Mouse (Mus musculus): ENCODE data around the gene 8030474K03Rik.
"Not testable (repeated sequence)": the region's sequence is repeated elsewhere in the genome, so short reads cannot be mapped to it uniquely, and the experiment has no call there.

8030474K03Rik gene

GRCm38 (mm10) chrX:101794342-101794741, at the start of gene 8030474K03Rik, which contains the start of gene Gm4779:
8030474K03Rik (plus strand) TSS chrX:101794656.
Gm4779 (minus strand) TSS chrX:101794423.
- no peak for DNase-seq (ENCODE audit: low spot score in 2 of 2)

- no peak for DNase-seq (ENCODE audit: low spot score in 2 of 2)
Measured at GRCm38 (mm10) chrX:101750144-101750543, 44.3 kb upstream of the 8030474K03Rik start.

- peak; percentile 47 to 48 for DNase-seq (ENCODE audit: low spot score in 2 of 2)
Measured at GRCm38 (mm10) chrX:101754478-101754877, 40.0 kb upstream of the 8030474K03Rik start.

GRCm38 (mm10) chrX:101764621-101765020, 29.8 kb upstream of the 8030474K03Rik start:
- no peak for DNase-seq (ENCODE audit: low spot score in 2 of 2)

- peak; percentile 26 to 53 for DNase-seq (ENCODE audit: low spot score in 2 of 2)
Measured at GRCm38 (mm10) chrX:101765111-101765510, 29.3 kb upstream of the 8030474K03Rik start.

GRCm38 (mm10) chrX:101767280-101767679, 27.2 kb upstream of the 8030474K03Rik start:
- DNase-seq (ENCODE audit: low spot score in 2 of 2) = no peak

- no peak for DNase-seq (ENCODE audit: low spot score in 2 of 2)
Measured at GRCm38 (mm10) chrX:101769478-101769877, 25.0 kb upstream of the 8030474K03Rik start.

GRCm38 (mm10) chrX:101770307-101770706, 24.1 kb upstream of the 8030474K03Rik start:
- DNase-seq (ENCODE audit: low spot score in 2 of 2) = no peak

GRCm38 (mm10) chrX:101772035-101772434, 22.4 kb upstream of the 8030474K03Rik start:
- DNase-seq (ENCODE audit: low spot score in 2 of 2) = peak; percentile 64 to 65

- peak; percentile 49 to 58 for DNase-seq (ENCODE audit: low spot score in 2 of 2)
Measured at GRCm38 (mm10) chrX:101791551-101791950, 2.9 kb upstream of the 8030474K03Rik start.

- peak in 1 of 2 experiments; percentile 8 for DNase-seq (ENCODE audit: low spot score in 2 of 2)
Measured at GRCm38 (mm10) chrX:101805512-101805911, 11.1 kb downstream of the 8030474K03Rik start.

- no peak for DNase-seq (ENCODE audit: low spot score in 2 of 2)
Measured at GRCm38 (mm10) chrX:101811750-101812149, 17.3 kb downstream of the 8030474K03Rik start.

- DNase-seq (ENCODE audit: low spot score in 2 of 2) = no peak
Measured at GRCm38 (mm10) chrX:101819163-101819562, 24.7 kb downstream of the 8030474K03Rik start.

- DNase-seq (ENCODE audit: low spot score in 2 of 2) = not testable (repeated sequence)
Measured at GRCm38 (mm10) chrX:101819980-101820379, 25.5 kb downstream of the 8030474K03Rik start.

GRCm38 (mm10) chrX:101847191-101847795, 52.8 kb downstream of the 8030474K03Rik start:
- DNase-seq (ENCODE audit: low spot score in 2 of 2) = no peak
